Mouse (Mus musculus): ENCODE data around the gene Gm2696. TPM values are rescaled to one million over a fixed set of nuclear protein-coding genes. Genes with fewer than 3 reads are reported as not detected.

Gm2696 gene
- polyA plus RNA-seq, 1 experiment: not detected

- Histone ChIP-seq H3K27ac (ENCODE audit: control insufficient read depth, insufficient read depth, low read depth, low read length) (no peak overlapping the region), H3K4me1 (ENCODE audit: control insufficient read depth, insufficient read depth, low read length) (no peaks in the 10 kb centered on the region), H3K27me3 (ENCODE audit: control insufficient read depth, insufficient read depth, low read length) (no peaks in the 10 kb centered on the region), H3K4me3 (ENCODE audit: control insufficient read depth, low read depth, low read length) (no peak overlapping the region), H3K36me3 (ENCODE audit: control insufficient read depth, insufficient read depth, low read length) (no peaks in the 10 kb centered on the region)
- TF ChIP-seq POLR2A (IDR thresholded peaks at IDR 0.05; ENCODE audit: control insufficient read depth, low read depth, low read length) (no peak), CTCF (IDR thresholded peaks at IDR 0.05; ENCODE audit: control insufficient read depth, insufficient read depth, insufficient replicate concordance, low read depth, low read length) (no peak)
Measured at GRCm38 (mm10) chr10:77818523-77818922, 4.0 kb downstream of the Gm2696 start.

- Histone ChIP-seq H3K27me3 (ENCODE audit: control insufficient read depth, insufficient read depth, low read length) (no peaks in the 10 kb centered on the region), H3K4me1 (ENCODE audit: control insufficient read depth, insufficient read depth, low read length) (no peaks in the 10 kb centered on the region), H3K4me3 (ENCODE audit: control insufficient read depth, low read depth, low read length) (no peak overlapping the region), H3K27ac (ENCODE audit: control insufficient read depth, insufficient read depth, low read depth, low read length) (no peak overlapping the region), H3K36me3 (ENCODE audit: control insufficient read depth, insufficient read depth, low read length) (no peaks in the 10 kb centered on the region)
- no peak for TF ChIP-seq POLR2A (IDR thresholded peaks at IDR 0.05; ENCODE audit: control insufficient read depth, low read depth, low read length)
- no peak for TF ChIP-seq CTCF (IDR thresholded peaks at IDR 0.05; ENCODE audit: control insufficient read depth, insufficient read depth, insufficient replicate concordance, low read depth, low read length)
Measured at GRCm38 (mm10) chr10:77819203-77819602, 4.7 kb downstream of the Gm2696 start.

- Histone ChIP-seq H3K4me1 (ENCODE audit: control insufficient read depth, insufficient read depth, low read length) (no peaks in the 10 kb centered on the region), H3K27ac (ENCODE audit: control insufficient read depth, insufficient read depth, low read depth, low read length) (no peak within 1 kb of the TSS), H3K36me3 (ENCODE audit: control insufficient read depth, insufficient read depth, low read length) (no peaks in the 10 kb centered on the region), H3K4me3 (ENCODE audit: control insufficient read depth, low read depth, low read length) (no peak within 1 kb of the TSS), H3K27me3 (ENCODE audit: control insufficient read depth, insufficient read depth, low read length) (no peaks in the 10 kb centered on the region)
- no peak for TF ChIP-seq POLR2A (IDR thresholded peaks at IDR 0.05; ENCODE audit: control insufficient read depth, low read depth, low read length)
- no peak for TF ChIP-seq CTCF (IDR thresholded peaks at IDR 0.05; ENCODE audit: control insufficient read depth, insufficient read depth, insufficient replicate concordance, low read depth, low read length)
Measured at GRCm38 (mm10) chr10:77826951-77827350, 12.5 kb downstream of the Gm2696 start, which contains the start of gene Krtap10-4. Gene Krtap10-4, minus strand, starts transcription at chr10:77827095.

- Histone ChIP-seq H3K27me3 (ENCODE audit: control insufficient read depth, insufficient read depth, low read length) (no peaks in the 10 kb centered on the region), H3K36me3 (ENCODE audit: control insufficient read depth, insufficient read depth, low read length) (no peaks in the 10 kb centered on the region), H3K4me3 (ENCODE audit: control insufficient read depth, low read depth, low read length) (no peak within 1 kb of the TSS), H3K4me1 (ENCODE audit: control insufficient read depth, insufficient read depth, low read length) (no peaks in the 10 kb centered on the region), H3K27ac (ENCODE audit: control insufficient read depth, insufficient read depth, low read depth, low read length) (no peak within 1 kb of the TSS)
- TF ChIP-seq CTCF (IDR thresholded peaks at IDR 0.05; ENCODE audit: control insufficient read depth, insufficient read depth, insufficient replicate concordance, low read depth, low read length) (no peak), POLR2A (IDR thresholded peaks at IDR 0.05; ENCODE audit: control insufficient read depth, low read depth, low read length) (no peak)
Measured at GRCm38 (mm10) chr10:77835647-77836046, 21.2 kb downstream of the Gm2696 start, which contains the start of gene Krtap10-10. Gene Krtap10-10, plus strand, starts transcription at chr10:77835947.

- Histone ChIP-seq H3K4me3 (ENCODE audit: control insufficient read depth, low read depth, low read length) (no peak overlapping the region), H3K27ac (ENCODE audit: control insufficient read depth, insufficient read depth, low read depth, low read length) (no peak overlapping the region), H3K27me3 (ENCODE audit: control insufficient read depth, insufficient read depth, low read length) (no peaks in the 10 kb centered on the region), H3K4me1 (ENCODE audit: control insufficient read depth, insufficient read depth, low read length) (no peaks in the 10 kb centered on the region), H3K36me3 (ENCODE audit: control insufficient read depth, insufficient read depth, low read length) (no peaks in the 10 kb centered on the region)
- TF ChIP-seq CTCF (IDR thresholded peaks at IDR 0.05; ENCODE audit: control insufficient read depth, insufficient read depth, insufficient replicate concordance, low read depth, low read length) (no peak), POLR2A (IDR thresholded peaks at IDR 0.05; ENCODE audit: control insufficient read depth, low read depth, low read length) (no peak; the same call in 1 of the 2 replicates)
Measured at GRCm38 (mm10) chr10:77839006-77839405, 24.5 kb downstream of the Gm2696 start.

- Histone ChIP-seq H3K4me1 (ENCODE audit: control insufficient read depth, insufficient read depth, low read length) (no peaks in the 10 kb centered on the region), H3K27ac (ENCODE audit: control insufficient read depth, insufficient read depth, low read depth, low read length) (no peak within 1 kb of the TSS), H3K4me3 (ENCODE audit: control insufficient read depth, low read depth, low read length) (no peak within 1 kb of the TSS), H3K36me3 (ENCODE audit: control insufficient read depth, insufficient read depth, low read length) (no peaks in the 10 kb centered on the region), H3K27me3 (ENCODE audit: control insufficient read depth, insufficient read depth, low read length) (no peaks in the 10 kb centered on the region)
- TF ChIP-seq CTCF (IDR thresholded peaks at IDR 0.05; ENCODE audit: control insufficient read depth, insufficient read depth, insufficient replicate concordance, low read depth, low read length) (no peak), POLR2A (IDR thresholded peaks at IDR 0.05; ENCODE audit: control insufficient read depth, low read depth, low read length) (no peak)
Measured at GRCm38 (mm10) chr10:77846503-77846902, 32.0 kb downstream of the Gm2696 start, which contains the start of gene Gm36176. Gene Gm36176, plus strand, starts transcription at chr10:77846803.

GRCm38 (mm10) chr10:77846961-77847360 is 32.5 kb downstream of the Gm2696 start:
- Histone ChIP-seq H3K4me1 (ENCODE audit: control insufficient read depth, insufficient read depth, low read length) (no peaks in the 10 kb centered on the region), H3K4me3 (ENCODE audit: control insufficient read depth, low read depth, low read length) (no peak overlapping the region), H3K27me3 (ENCODE audit: control insufficient read depth, insufficient read depth, low read length) (no peaks in the 10 kb centered on the region), H3K27ac (ENCODE audit: control insufficient read depth, insufficient read depth, low read depth, low read length) (no peak overlapping the region), H3K36me3 (ENCODE audit: control insufficient read depth, insufficient read depth, low read length) (no peaks in the 10 kb centered on the region)
- no peak for TF ChIP-seq CTCF (IDR thresholded peaks at IDR 0.05; ENCODE audit: control insufficient read depth, insufficient read depth, insufficient replicate concordance, low read depth, low read length)
- no peak for TF ChIP-seq POLR2A (IDR thresholded peaks at IDR 0.05; ENCODE audit: control insufficient read depth, low read depth, low read length)

- Histone ChIP-seq H3K4me3 (ENCODE audit: control insufficient read depth, low read depth, low read length) (no peak overlapping the region), H3K36me3 (ENCODE audit: control insufficient read depth, insufficient read depth, low read length) (no peaks in the 10 kb centered on the region), H3K27me3 (ENCODE audit: control insufficient read depth, insufficient read depth, low read length) (no peaks in the 10 kb centered on the region), H3K4me1 (ENCODE audit: control insufficient read depth, insufficient read depth, low read length) (no peaks in the 10 kb centered on the region), H3K27ac (ENCODE audit: control insufficient read depth, insufficient read depth, low read depth, low read length) (no peak overlapping the region)
- TF ChIP-seq CTCF (IDR thresholded peaks at IDR 0.05; ENCODE audit: control insufficient read depth, insufficient read depth, insufficient replicate concordance, low read depth, low read length): no peak
- no peak for TF ChIP-seq POLR2A (IDR thresholded peaks at IDR 0.05; ENCODE audit: control insufficient read depth, low read depth, low read length)
Measured at GRCm38 (mm10) chr10:77847538-77847937, 33.1 kb downstream of the Gm2696 start.

All from testis, adult 2 months (tissue).